Mouse (Mus musculus) brown adipose tissue, adult 24 weeks (tissue): ENCODE results near the gene Mrgprf. TPM values are rescaled to one million over a fixed set of nuclear protein-coding genes. Genes with fewer than 3 reads are reported as not detected.

Source experiments
- H3K27ac ChIP-seq: fragments of 200-500 bp; replicated peaks from 2 replicates; pipeline ENCODE4 v1.5.1; 2012; ENCODE audit warnings: low read depth, mild to moderate bottlenecking, low read length
- H3K4me1 ChIP-seq: fragments of 200-500 bp; 2 replicates; pipeline ENCODE4 v1.6.1; 2012; ENCODE audit warnings: low read length, mixed read lengths; ENCODE audit not compliant: control insufficient read depth, insufficient read depth, insufficient read length
- H3K4me3 ChIP-seq: fragments of 200-500 bp; 2 replicates; pipeline ENCODE4 v1.5.1; 2012; ENCODE audit warnings: low read depth, mild to moderate bottlenecking, low read length, moderate library complexity; ENCODE audit not compliant: insufficient read depth
- polyA plus RNA-seq: library from polyadenylated mRNA; stranded (reverse); fragments of >200 nt; gene quantifications from 2 replicates; pipeline ENCODE4 v1.2.4, GENCODE M21; 2012; ENCODE audit not compliant: missing spikeins, insufficient read depth, insufficient read length

Mrgprf gene
- polyA plus RNA-seq, 1 experiment = 1.5 TPM

DNA sequence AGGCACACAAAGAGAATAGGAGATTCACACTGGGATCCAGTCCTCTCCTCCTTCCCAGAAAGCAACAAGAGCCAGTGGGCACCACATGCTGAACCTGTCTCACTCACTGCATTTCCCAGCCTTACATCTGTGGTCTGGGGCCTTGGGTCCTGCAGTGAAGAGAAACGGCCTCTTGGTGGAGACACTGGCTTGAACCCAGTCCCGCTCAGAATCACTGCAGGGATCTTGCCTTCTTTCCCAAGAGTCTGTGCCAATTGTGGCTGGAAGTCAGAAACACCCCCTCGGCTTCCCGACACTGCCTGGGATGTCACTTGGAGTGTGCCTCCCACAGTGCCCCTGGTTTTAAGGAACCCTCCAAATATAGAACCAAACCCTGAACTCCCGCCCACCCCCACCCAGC lies 11.3 kb upstream of the Mrgprf start:
- no peaks in the 10 kb centered on the region for H3K4me1 ChIP-seq
- no peak overlapping the region for H3K4me3 ChIP-seq
- H3K27ac ChIP-seq = no peak overlapping the region

DNA sequence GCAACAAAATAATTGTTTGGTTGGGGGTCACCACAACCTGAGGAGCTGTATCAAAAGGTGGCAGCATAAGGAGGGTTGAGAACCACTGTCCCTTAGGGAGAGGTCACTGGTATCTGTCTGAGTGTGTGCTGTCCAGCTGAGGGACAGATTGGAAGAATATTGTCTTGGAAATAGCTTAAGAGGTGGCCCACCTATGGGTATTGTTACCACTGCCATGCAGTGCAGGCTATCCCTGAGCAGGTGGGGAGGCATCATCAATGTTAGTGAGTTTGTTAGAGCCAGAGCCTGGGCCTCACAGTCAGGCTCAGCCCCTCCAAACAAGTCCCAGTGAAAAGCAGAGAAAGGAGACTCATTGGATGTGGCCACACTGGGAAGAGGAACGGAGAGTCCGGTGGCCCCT lies 8.8 kb upstream of the Mrgprf start:
- Histone ChIP-seq H3K4me3 (no peak overlapping the region), H3K4me1 (no peaks in the 10 kb centered on the region), H3K27ac (no peak overlapping the region)

DNA sequence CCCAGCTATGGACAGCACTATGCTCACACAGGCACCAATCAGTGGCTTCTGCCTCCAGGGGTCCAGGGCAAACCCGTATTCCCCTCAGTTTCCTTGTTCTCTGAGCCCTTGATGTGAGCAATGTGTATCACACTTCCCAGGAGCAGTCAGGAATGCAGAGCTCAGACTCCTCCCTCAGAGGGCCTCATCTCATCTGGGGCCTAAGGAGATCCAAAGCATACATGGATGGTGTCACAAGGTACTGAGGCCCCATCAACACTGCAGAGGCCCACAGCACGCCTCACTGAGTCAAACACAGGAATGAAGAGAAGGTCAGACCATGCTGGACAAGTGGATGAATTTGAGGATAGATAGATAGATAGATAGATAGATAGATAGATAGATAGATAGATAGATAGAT lies 7.9 kb upstream of the Mrgprf start:
- no peaks in the 10 kb centered on the region for H3K4me1 ChIP-seq
- no peak overlapping the region for H3K4me3 ChIP-seq

DNA sequence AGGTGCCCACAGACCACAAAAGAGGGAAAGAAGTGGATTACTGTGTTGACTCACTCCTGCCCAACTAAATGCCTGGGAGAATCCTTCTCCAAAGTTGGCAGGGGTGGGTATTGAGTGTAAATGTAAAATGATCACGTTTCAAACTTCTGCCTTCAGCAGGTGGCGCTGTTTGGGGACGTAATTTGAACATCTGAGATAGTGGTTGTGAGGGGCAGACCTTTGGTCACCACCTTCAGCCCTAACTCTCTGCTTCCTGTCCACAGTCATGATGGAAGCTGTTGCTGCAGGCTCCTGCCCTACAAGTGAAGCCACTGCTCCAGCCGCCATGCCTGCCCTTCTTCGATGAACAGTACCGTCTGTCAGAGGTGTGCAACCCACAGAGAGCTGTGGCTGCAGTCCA lies 6.8 kb upstream of the Mrgprf start:
- H3K4me3 ChIP-seq = no peak overlapping the region
- H3K27ac ChIP-seq = 0 out of 2 replicates have a peak overlapping the region, but pooled peaks have one; percentile 6
- H3K4me1 ChIP-seq = no peaks in the 10 kb centered on the region

More for the DNA sequence above, 7.9 kb upstream of the Mrgprf start:
- no peak overlapping the region for H3K27ac ChIP-seq

DNA sequence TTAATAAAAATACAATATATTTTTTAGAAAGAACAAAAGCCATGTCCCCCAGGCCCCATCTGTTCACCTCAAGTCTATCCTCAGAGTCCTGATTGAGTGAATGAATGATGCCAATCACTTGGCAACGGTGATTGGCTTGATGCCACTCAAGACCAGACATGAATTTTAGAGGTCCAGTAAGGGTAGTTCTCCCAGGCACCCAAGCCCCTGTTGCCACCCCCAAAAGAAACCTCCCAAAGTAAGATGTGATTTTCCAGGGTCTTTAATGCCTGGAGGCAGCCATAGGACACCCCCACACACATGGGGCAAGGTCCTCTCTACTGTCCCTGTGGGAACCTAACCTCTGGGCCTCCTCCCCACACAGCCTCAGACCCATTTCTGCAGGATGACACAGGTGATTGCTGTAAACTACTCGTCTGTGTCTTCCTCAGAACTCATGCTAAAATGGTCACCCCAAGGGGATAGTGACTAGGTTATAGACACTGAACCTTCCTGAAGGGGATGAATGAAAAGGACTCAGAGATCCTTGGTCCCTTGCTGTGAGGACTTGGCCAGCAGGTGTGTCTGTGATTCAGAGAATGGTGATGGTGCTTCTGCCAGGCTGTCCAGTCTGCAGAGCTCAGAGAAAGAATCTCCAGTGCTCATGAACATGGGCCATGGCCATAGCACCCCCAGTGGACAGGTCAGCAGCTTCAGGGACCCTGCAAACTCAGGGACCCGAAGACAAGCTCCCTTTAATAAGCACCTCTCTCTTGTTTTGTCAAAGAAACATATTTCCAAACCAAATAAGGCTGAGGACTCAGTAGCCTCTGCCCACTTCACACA lies 1.8 kb upstream of the Mrgprf start:
- H3K27ac ChIP-seq = no peak overlapping the region
- no peak overlapping the region for H3K4me3 ChIP-seq
- H3K4me1 ChIP-seq = no peaks in the 10 kb centered on the region

DNA sequence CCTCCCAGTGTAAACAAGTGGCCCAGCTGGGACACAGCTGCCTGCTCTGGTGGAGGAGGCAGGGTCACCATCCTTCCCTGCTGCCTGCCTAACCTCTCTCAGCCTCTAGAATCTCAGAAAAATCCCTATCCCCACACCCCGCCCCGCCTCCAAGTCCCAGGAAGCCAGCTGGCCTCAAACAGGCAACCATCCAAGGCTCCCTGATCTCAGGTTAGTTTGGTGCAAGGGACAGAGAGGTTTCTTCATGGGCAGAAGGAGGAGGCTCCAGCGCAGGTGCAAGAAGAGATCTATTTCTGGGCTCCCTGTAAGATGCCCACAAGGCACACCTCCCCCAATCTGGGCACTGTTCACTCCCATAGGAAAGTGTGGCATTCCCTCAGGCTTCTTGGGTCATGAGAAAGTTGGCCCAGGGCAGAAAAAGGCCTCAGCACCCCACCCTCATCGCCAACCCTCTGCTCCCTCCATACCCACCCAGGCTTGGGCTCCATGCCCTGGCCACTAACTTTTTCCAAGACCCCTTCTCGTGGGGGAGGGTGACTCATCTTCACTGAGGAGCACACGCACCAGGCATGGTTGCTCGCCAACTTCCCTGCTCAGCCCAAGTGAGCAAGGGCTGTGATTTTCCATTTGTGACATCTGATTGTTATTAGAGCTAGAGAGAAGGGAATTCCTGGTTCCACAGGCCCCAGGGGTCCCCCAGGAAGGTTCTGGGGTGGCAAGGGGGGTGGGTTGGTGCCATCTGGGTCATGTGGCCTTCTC lies 887 bp upstream of the Mrgprf start:
- Histone ChIP-seq H3K27ac (no peak overlapping the region; the same call in 1 of the 2 replicates), H3K4me3 (no peak overlapping the region), H3K4me1 (no peaks in the 10 kb centered on the region)

DNA sequence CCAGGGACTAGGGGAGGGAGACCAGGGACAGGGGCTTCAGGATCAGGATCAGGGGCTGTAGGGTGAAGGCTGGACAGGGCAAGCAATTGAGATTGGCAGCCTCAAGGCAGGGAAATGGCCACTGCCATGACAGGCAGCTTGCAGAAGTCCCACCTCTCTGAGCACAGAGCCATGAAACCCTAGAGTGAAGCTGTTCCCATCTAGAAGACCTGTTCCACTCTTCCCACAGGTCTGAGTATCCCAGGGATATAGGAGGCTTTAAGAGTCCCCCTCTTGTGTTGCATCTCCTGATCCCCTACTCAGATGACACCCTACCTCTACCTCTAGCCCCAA lies 346 bp downstream of the Mrgprf start:
- H3K27ac ChIP-seq = peak overlapping the region; percentile 25
- peak overlapping the region; percentile 33 for H3K4me3 ChIP-seq
- no peaks in the 10 kb centered on the region for H3K4me1 ChIP-seq

DNA sequence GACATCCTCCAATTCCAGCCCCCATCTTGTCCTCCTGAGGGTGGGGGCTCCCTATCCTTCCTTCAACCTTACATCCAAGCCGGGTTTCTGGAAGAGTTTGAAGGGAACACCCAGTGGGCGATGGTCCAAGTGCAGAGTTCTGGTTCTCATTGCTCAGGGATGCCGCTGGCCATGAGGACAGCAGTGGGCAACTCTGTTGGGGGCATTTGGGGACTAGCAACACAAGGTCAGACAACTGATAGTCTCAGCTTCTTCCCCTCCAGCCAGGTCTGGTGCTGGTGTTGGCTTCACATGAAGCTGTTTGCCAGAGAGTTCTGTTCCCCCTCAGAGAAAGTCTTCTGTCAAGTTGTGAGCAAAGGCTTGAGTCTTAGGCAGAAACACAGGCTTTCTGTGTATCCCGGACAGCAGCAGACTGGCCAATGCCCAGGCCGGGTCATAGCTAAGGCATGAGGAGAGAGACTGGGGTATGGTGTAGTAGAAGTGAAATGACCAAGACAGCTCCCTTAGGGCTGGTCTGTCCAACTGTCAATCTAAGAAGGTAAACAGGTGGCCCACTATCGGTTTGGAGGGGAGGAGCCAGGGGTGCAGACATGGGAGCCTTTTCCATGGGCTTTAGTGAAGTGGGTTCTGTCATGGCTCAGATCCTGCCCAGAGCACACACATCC lies 845 bp downstream of the Mrgprf start:
- peak overlapping the region; percentile 33 for H3K4me3 ChIP-seq
- H3K4me1 ChIP-seq = no peaks in the 10 kb centered on the region
- H3K27ac ChIP-seq = peak overlapping the region; percentile 25

DNA sequence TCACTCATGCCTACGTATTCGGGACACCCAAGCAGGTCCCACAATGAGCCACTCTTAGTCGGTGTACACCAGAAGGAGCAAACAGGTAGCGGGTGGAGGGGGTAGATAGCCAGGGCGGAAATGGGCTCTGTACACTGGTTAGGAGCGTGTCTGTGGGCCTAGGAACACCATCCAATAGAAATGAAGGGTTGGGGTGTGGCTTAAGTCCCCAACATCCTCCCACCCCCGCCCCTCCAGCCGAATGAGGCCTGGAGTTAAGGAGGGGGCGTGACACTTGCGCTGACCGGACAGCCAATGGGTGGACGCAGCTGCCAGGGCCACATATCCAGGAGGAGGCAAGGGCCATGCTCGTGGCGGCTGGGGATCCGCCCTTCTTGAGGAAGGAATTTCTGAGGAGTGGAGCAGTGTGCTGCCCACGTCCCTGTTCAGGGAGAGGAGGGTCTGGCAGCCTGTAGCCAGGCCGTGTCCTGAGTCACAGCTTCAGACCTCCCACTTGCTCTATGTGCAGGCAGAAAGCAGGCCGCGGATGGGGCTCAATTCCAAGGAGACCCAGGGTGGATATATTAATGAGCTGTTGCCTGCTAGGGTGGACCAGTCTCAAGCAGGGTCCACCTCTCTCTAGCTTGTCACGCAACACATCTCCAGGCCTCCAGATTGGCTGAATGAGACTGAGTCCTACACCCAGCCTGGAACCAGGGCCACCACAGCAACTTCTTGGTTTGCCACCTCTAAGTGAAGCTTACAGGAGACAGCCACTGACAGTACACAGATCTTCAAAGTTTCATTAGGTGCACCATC lies 2.1 kb downstream of the Mrgprf start:
- H3K4me3 ChIP-seq = peak overlapping the region; percentile 23; the same call in 1 of the 2 replicates
- H3K4me1 ChIP-seq = no peaks in the 10 kb centered on the region
- no peak overlapping the region for H3K27ac ChIP-seq

DNA sequence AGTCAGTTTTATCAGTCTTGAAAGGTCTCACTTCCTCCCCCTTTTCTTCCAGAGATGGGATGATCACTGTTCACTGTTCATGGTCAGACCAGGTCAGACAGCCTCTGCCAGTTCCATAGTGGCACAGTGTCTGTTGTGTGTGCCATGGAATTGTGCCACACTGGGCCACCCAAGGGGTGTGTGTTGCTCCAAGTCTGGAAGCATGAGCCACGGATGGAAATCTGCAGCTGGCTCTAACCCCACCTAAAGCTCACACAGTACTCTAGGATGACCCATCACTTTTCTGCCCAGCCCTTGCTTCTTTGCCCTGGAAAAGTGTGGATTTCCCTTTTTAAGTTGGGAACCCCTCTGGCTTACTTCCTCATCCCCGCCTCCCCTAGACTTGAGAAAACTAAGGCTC lies 3.5 kb downstream of the Mrgprf start:
- Histone ChIP-seq H3K4me3 (no peak overlapping the region), H3K4me1 (no peaks in the 10 kb centered on the region), H3K27ac (no peak overlapping the region)

DNA sequence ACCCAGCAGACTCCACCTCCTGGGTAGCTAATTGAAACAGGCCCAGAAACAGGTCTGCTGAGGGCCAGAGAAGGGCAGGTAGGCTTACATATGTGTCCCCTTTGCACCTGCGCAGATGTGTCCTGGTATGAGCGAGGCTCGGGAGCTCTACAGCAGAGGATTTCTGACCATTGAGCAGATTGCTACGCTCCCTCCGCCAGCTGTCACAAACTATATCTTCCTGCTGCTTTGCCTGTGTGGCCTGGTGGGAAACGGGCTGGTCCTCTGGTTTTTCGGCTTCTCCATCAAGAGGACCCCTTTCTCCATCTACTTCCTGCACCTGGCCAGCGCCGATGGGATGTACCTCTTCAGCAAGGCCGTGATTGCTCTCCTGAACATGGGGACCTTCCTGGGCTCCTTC lies 7.0 kb downstream of the Mrgprf start:
- Histone ChIP-seq H3K4me3 (no peak overlapping the region), H3K27ac (no peak overlapping the region), H3K4me1 (no peaks in the 10 kb centered on the region)

DNA sequence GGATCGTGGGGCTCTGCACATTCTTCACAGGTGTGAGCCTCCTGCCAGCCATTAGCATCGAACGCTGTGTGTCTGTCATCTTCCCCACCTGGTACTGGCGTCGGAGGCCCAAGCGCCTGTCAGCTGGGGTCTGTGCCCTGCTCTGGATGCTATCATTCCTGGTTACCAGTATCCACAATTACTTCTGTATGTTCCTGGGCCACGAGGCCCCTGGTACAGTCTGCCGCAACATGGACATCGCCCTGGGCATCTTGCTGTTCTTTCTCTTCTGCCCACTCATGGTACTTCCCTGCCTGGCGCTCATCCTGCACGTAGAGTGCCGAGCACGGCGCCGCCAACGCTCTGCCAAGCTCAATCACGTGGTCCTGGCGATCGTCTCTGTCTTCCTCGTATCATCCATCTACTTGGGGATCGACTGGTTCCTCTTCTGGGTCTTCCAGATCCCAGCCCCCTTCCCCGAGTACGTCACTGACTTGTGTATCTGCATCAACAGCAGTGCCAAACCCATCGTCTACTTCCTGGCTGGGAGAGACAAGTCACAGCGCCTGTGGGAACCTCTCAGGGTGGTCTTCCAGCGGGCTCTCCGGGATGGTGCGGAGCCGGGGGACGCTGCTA lies 7.5 kb downstream of the Mrgprf start:
- Histone ChIP-seq H3K4me3 (no peak overlapping the region), H3K27ac (no peak overlapping the region), H3K4me1 (no peaks in the 10 kb centered on the region)

DNA sequence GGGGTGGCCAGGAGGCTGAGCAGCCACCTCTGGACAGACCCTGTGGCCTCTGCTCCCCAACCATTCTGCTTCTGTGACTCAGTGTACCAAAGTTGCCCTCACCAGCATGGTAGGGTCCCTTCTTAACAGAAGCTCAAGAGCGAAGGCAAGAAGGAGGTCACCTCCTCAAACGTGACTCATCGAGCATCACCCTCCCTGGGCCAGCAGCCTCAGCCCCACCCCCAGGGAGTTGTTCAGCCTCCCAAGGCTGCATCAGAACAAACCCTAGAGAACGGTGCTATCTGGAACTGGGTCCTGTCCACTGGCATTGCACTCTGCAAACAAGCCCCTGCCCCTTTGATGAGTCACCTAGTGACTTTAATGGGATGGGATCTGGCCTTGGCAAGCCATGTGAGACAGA lies 8.2 kb downstream of the Mrgprf start:
- Histone ChIP-seq H3K27ac (no peak overlapping the region), H3K4me1 (no peaks in the 10 kb centered on the region), H3K4me3 (no peak overlapping the region)

DNA sequence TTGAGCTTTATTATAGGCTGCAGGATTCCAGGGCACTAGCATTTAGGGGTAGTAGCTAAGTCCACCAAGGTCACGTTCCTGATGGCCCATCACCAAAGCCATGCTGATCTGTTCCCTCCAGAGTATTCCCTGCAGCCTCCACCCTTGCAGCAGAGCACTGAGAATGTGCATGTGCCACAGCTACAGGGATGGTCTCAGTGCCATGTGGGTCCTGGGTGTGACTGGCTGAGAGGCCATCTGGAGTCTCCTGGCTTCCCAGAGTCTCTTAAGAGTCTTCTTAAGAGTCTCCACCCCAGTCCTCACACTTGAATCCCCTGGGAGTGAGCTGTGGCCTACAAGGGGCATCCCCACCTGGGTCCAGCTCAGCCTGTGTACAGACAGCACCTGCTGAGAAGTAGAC lies 9.2 kb downstream of the Mrgprf start:
- H3K4me1 ChIP-seq = no peaks in the 10 kb centered on the region
- H3K27ac ChIP-seq = no peak overlapping the region
- H3K4me3 ChIP-seq = no peak overlapping the region
